Mouse (Mus musculus): ENCODE data around the gene Esx1.

Esx1 gene

DNA sequence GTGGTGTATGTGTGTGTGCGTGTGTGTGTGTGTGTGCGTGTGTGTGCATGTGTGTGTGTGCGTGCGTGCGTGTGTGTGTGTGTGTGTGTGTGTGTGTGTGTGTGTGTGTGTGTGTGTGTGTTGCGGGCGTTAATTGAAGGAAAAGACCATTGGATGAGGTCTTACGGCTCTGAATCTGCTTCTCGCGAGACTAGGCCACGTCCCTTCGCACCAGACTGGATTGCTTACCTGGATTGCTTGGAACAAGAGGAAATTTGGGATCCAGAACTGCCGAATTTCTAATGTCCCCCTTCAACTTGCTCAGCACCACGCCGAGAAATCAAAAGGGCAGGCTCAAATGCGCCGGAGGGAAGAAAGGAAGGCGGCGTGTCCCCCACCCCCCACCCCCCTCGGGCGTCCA lies at the start of gene Esx1:
Esx1 (minus strand) TSS at position 366 of the 400 bp plus-strand sequence.
- CTCF ChIA-PET, result no interaction called here

- CTCF ChIA-PET, result no interaction called here
Observed at GRCm38 (mm10) chrX:137170021-137170420, 48.1 kb upstream of the Esx1 start.

GRCm38 (mm10) chrX:137167658-137168057 lies 45.8 kb upstream of the Esx1 start:
- CTCF ChIA-PET, result interaction anchor here (0.7 kb wide), 1 partner anchor 64 kb away, joined by 3 read pairs; no protein-coding TSS in a partner anchor

- CTCF ChIA-PET, result no interaction called here
Observed at GRCm38 (mm10) chrX:137165621-137166020, 43.7 kb upstream of the Esx1 start.

- CTCF ChIA-PET, result no interaction called here
Observed at GRCm38 (mm10) chrX:137162700-137163099, 40.8 kb upstream of the Esx1 start.

- CTCF ChIA-PET, result no interaction called here
Observed at GRCm38 (mm10) chrX:137160971-137161370, 39.1 kb upstream of the Esx1 start.

GRCm38 (mm10) chrX:137149050-137149449 lies 27.2 kb upstream of the Esx1 start:
- CTCF ChIA-PET, result no interaction called here

GRCm38 (mm10) chrX:137144674-137145073 lies 22.8 kb upstream of the Esx1 start:
- CTCF ChIA-PET, result no interaction called here

GRCm38 (mm10) chrX:137143726-137144125 lies 21.8 kb upstream of the Esx1 start:
- CTCF ChIA-PET, result interaction anchor here (0.5 kb wide), 1 partner anchor 247 kb away, joined by 3 read pairs; no protein-coding TSS in a partner anchor

GRCm38 (mm10) chrX:137142546-137142945 lies 20.7 kb upstream of the Esx1 start:
- CTCF ChIA-PET, result no interaction called here

GRCm38 (mm10) chrX:137141669-137142068 lies 19.8 kb upstream of the Esx1 start:
- CTCF ChIA-PET, result no interaction called here

DNA sequence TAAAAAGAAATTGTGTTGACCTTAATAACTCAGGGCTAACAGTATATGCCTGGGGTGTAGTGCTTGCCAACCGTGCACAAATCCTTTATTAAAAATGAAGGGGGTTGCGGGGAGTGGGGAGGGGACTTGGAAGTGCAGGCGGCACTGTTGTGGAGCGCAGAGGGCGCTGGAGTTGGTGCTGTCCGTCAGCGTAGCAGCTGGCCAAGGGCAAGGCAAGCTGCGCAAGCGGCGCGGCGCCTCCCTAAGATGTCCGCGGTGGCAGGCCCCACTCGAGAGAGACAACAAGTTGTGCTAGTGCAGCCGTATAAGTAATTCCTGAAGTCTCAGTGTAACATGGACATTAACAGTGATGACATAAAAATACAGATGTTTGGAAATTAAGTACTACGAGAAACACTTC lies 5.7 kb upstream of the Esx1 start:
- CTCF ChIA-PET, result no interaction called here

GRCm38 (mm10) chrX:137119675-137120423 lies 2.0 kb downstream of the Esx1 start:
- CTCF ChIA-PET, result no interaction called here

DNA sequence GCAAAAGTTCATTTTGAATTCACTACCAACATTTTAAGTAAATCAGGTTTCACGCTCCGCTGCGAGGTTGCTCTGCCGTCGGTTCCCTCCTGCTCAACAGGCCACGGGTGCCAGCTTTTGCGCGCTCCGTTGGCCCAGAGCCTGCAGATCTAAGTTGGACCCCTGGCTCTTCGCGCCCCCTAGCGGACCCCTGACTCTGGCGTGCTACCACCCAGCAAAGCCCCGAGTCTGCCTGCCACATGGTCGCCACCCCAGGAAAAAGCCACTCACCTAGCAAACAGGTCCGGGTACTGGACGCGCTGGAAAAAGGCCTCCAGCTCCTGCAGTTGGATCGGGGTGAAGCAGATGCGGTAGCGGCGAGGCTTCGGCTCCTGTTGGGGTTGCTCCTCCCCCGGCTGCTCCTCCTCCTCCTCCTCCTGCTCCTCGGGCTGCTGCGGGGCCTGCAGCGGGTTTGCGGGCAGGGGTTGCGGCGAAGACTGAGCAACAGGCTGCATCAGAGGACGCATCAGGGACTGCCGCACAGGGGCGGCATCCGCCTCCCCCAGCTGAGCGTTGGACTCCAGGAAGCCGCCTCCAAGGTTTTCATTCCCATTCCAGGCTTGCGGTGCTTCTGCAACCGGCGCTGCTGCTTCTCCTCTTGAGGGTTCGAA lies 3.7 kb downstream of the Esx1 start:
- CTCF ChIA-PET, result no interaction called here

DNA sequence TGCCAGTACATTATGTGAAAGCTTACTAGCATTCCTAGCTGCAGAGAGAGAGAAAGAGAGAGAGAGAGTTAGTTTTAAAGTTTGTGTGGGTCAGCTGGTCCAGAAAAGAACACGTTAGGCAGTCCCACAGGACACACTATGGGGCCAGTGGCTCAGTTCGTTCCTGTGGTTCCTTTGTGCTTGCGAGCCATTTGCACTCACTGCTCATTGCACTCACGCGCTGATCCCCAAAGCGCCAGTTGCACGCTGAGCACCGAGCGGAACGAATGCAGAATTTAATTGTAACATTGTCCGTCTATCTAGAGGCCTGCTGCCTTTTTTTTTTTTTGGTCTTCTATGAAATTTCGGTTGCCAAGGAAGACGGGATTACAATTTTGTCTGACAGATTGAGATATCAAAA lies 15.4 kb downstream of the Esx1 start:
- CTCF ChIA-PET, result no interaction called here

GRCm38 (mm10) chrX:137104531-137104930 lies 17.4 kb downstream of the Esx1 start:
- CTCF ChIA-PET, result no interaction called here
